Mouse (Mus musculus) left cerebral cortex, postnatal 4 days (tissue): Measurements from ENCODE around the gene Asf1a. TPM values are rescaled to one million over a fixed set of nuclear protein-coding genes. Genes with fewer than 3 reads are reported as not detected.
"Not testable (repeated sequence)": the region's sequence is repeated elsewhere in the genome, so short reads cannot be mapped to it uniquely, and the experiment has no call there.

ENCODE experiments used
- DNase-seq: peaks from one replicate; pipeline ENCODE4 v3.0.0-alpha.2; 2022
- intact Hi-C: fragments of 180-260 bp; cut with DNase I; formaldehyde crosslinking; loops from one replicate; pipeline ENCODE4 v1.15.1; 2025
- total RNA-seq, 2 experiments: library from RNA; stranded (reverse); gene quantifications; 2 replicates each; pipeline ENCODE4 v1.2.3; 2021

Asf1a gene
- total RNA-seq, 2 experiments from 2014 or later, result 30.2 to 31.6 TPM

GRCm38 (mm10) chr10:53635246-53635971 is 38.9 kb downstream of the Asf1a start:
- no peak for DNase-seq
- intact Hi-C loops, result no loop called here

GRCm38 (mm10) chr10:53641507-53641906 is 45.0 kb downstream of the Asf1a start:
- DNase-seq, result peak; percentile 27
- intact Hi-C loops, result no loop called here

GRCm38 (mm10) chr10:53650683-53651082 is 54.1 kb downstream of the Asf1a start:
- no peak for DNase-seq
- intact Hi-C loops, result no loop called here

GRCm38 (mm10) chr10:53654239-53654638 is 57.7 kb downstream of the Asf1a start:
- intact Hi-C loops, DNase-seq: not testable (repeated sequence)

Other genes starting within 250 kb of the Asf1a start
- gene Cep85l, start 216.8 kb upstream of the Asf1a start, total RNA-seq, result 10 to 100 TPM; 20.4 to 20.7 TPM
- 1 to 10 TPM; 6.1 to 6.9 TPM for gene Mcm9, start 33.7 kb downstream of the Asf1a start, total RNA-seq
- 10 to 100 TPM; 28.8 to 29.6 TPM for gene Fam184a, start 154.4 kb downstream of the Asf1a start, total RNA-seq